Mouse (Mus musculus) liver (tissue): Measurements from ENCODE around the gene Gypa.
A peak's percentile ranks its signal among the peaks of the same experiment; 100 is the strongest.

Experiments
- DNase-seq: peaks from one replicate; pipeline ENCODE4 v3.0.0-alpha.2; 2020; ENCODE audit warnings: mixed read lengths

The Gypa gene

DNA sequence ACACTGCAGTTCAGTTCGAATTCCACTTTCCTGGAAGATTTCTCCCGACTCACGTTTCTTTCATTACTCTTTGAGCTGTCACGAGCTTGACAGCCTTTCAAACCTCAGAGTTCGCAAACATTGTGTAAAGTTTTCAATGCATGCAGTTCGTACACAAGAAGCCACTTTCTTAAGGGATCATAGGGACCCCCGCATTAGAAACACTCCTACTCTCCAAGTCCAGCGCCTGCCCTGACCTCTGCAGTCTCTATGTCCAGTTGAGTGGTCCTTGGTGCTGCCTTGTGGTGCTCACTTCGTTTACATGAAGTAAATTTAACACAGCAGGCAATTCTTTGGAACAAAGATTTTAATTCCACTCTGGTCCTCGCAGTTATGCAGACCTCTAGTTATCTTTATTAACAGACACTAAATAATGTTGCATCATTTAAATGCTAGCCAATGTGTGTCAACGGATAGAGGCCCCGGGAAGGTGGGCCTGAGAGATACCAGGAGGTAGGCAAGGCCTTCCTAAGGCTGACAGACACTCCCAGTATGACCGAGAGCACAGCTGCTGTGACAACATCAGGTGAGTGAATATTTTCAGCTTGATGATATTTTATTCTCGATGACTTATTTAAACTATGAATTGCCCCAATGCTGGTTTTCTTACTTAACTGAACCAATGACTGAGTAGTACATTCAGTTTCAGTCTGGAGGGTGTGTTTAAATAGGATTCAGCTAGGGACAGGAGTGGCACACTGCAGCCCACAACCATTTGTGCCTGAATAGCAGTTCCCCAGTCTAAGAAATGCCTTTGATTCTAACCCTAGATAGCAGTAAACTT lies at the start of gene Gypa:
Gene Gypa, plus strand, starts transcription at position 259 of the 823 bp plus-strand sequence.
- DNase-seq: peak; percentile 92

- no peak for DNase-seq
These were observed 49.0 kb upstream of the Gypa start for GRCm38 (mm10) chr8:80444534-80445072.

- DNase-seq: no peak
These were observed 46.4 kb upstream of the Gypa start for GRCm38 (mm10) chr8:80447217-80447616.

GRCm38 (mm10) chr8:80451938-80452690 lies 41.5 kb upstream of the Gypa start:
- no peak for DNase-seq

- no peak for DNase-seq
These were observed 30.1 kb upstream of the Gypa start for GRCm38 (mm10) chr8:80463450-80463917.

- no peak for DNase-seq
These were observed 18.6 kb upstream of the Gypa start for GRCm38 (mm10) chr8:80474971-80475370.

GRCm38 (mm10) chr8:80478156-80478555 lies 15.4 kb upstream of the Gypa start:
- DNase-seq: no peak

DNA sequence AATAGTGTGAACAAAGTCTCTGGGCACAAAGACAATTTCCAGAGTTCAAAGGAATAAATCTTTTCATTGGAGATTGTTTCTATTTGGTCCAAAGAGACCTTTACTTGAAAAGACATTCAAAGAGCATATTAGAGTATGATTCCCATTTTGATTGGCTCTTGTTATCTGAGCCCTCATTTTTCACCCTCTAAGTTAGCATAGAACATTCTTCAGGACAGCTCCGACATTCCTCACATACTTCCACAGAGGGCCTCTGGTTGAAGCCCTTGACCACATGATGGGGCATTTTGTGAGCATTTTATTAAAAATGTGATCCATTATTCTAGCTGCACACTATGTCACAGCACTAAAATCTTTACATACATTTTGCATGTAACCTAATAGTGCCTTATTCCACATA lies 14.5 kb upstream of the Gypa start:
- DNase-seq: no peak

- DNase-seq: no peak
These were observed 11.4 kb upstream of the Gypa start for GRCm38 (mm10) chr8:80482173-80482572.

GRCm38 (mm10) chr8:80482822-80483774 lies 10.5 kb upstream of the Gypa start:
- no peak for DNase-seq

DNA sequence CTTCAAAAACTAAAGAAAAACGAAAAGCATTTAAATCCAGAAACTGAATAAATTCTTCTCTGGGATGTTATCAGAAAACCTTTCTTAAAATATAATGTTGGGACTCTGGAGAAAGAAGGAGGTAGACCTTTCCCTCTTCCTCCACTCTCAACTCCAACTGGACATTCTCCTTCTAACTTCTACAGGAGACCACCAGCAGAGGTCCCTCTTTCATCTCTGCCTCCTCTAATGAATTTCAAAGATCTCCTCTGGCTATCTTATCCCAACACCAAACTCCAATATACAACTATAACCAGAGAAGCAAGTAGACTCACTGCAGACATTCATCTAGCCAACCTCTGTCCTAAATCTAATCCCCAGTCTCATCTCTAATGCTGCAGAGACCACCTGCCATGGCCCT lies 2.0 kb upstream of the Gypa start:
- no peak for DNase-seq

DNA sequence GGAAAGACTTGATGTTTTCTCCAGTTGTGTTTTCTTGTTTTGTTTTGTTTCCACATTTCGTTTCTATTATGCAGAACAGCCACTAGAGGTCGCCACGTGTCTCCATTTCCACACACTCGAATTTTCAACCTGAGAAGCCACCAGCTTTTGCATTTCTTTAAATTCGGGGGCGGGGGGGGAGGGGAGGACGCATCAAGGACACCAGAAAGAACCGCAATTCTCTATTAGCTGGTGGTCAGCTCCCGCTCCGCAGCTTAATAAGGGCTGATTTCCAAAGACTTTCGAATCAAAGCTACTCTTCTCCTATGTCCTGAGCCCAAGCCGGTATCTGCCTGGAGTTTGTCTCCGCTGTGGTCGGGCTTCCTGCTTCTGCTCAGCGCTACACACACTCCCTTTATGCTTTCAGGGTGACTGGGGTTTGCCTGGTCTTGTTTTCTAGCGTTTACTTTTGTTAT lies 567 bp upstream of the Gypa start:
- peak; percentile 84 for DNase-seq

GRCm38 (mm10) chr8:80494346-80494660 lies 722 bp downstream of the Gypa start:
- DNase-seq: no peak

- DNase-seq: peak; percentile 62
These were observed 1.2 kb downstream of the Gypa start for GRCm38 (mm10) chr8:80494819-80495218.

GRCm38 (mm10) chr8:80495527-80495926 lies 1.9 kb downstream of the Gypa start:
- peak; percentile 49 for DNase-seq

GRCm38 (mm10) chr8:80497323-80497722 lies 3.7 kb downstream of the Gypa start:
- DNase-seq: peak; percentile 64

- peak; percentile 76 for DNase-seq
These were observed 6.7 kb downstream of the Gypa start for GRCm38 (mm10) chr8:80500244-80500643.

GRCm38 (mm10) chr8:80500773-80501172 lies 7.2 kb downstream of the Gypa start:
- no peak for DNase-seq

- DNase-seq: peak; percentile 87
These were observed 7.7 kb downstream of the Gypa start for GRCm38 (mm10) chr8:80501283-80501682.

GRCm38 (mm10) chr8:80526382-80527355 lies 33.1 kb downstream of the Gypa start:
- no peak for DNase-seq

GRCm38 (mm10) chr8:80541836-80542235 lies 48.3 kb downstream of the Gypa start:
- DNase-seq: no peak
